Mouse (Mus musculus) MEL (cell line): ENCODE data around the gene Ankle2.

Experiments
- CTCF ChIP-seq, 3 experiments: IDR thresholded peaks in 2 of 3; conservative IDR thresholded peaks in 1 of 3; 2 replicates each; pipeline ENCODE4 v1.5.1; 2011 to 2012; ENCODE audit warnings: low read length in 3 of 3, low read depth in 2 of 3, mild to moderate bottlenecking in 2 of 3, improper control_type of control experiment in 1 of 3, inconsistent platforms in 1 of 3, mixed read lengths in 1 of 3, moderate library complexity in 1 of 3; ENCODE audit not compliant: control insufficient read depth in 1 of 3, insufficient read depth in 1 of 3, poor library complexity in 1 of 3, severe bottlenecking in 1 of 3
- EP300 ChIP-seq, 2 experiments: IDR thresholded peaks; 2 replicates each; pipeline ENCODE4 v1.6.1; 2011; ENCODE audit warnings: improper control_type of control experiment in 2 of 2, low read length in 2 of 2, low read depth in 1 of 2, mild to moderate bottlenecking in 1 of 2
- GATA1 ChIP-seq: IDR thresholded peaks from 2 replicates; pipeline ENCODE4 v1.6.1; 2011; ENCODE audit warnings: low read depth, low read length, improper control_type of control experiment

- TF ChIP-seq CTCF (IDR thresholded peaks at IDR 0.05 in 2 of 3, conservative IDR thresholded peaks at IDR 0.05 in 1 of 3; ENCODE audit: control insufficient read depth in 1 of 3, insufficient read depth in 1 of 3, low read depth in 2 of 3, low read length in 3 of 3, poor library complexity in 1 of 3, severe bottlenecking in 1 of 3), result no peak
- TF ChIP-seq GATA1, result no peak
- no peak for TF ChIP-seq EP300 (IDR thresholded peaks at IDR 0.05; ENCODE audit: low read depth in 1 of 2, low read length in 2 of 2)
Observed at GRCm38 (mm10) chr5:110181716-110182115, 49.1 kb upstream of the Ankle2 start.
